Mouse (Mus musculus) brain, embryonic 14.5 days (tissue): Measurements from ENCODE around the gene Phactr3. TPM values are rescaled to one million over a fixed set of nuclear protein-coding genes. Genes with fewer than 3 reads are reported as not detected.

Experiments used
- DNase-seq: peaks from one replicate; pipeline ENCODE4 v3.0.0-alpha.2; 2011; ENCODE audit warnings: low read depth
- CTCF ChIP-seq: fragments of 200-500 bp; IDR thresholded peaks from 2 replicates; pipeline ENCODE4 v1.5.1; 2012; ENCODE audit warnings: inconsistent platforms, mild to moderate bottlenecking, moderate library complexity, borderline replicate concordance; ENCODE audit not compliant: insufficient read depth, insufficient read length; ENCODE audit errors: extremely low read depth
- POLR2A ChIP-seq: fragments of 200-500 bp; IDR thresholded peaks from 2 replicates; pipeline ENCODE4 v1.6.1; 2012; ENCODE audit warnings: mild to moderate bottlenecking, inconsistent platforms, borderline replicate concordance; ENCODE audit not compliant: poor library complexity, insufficient read depth, insufficient read length, severe bottlenecking; ENCODE audit errors: extremely low read depth
- polyA plus RNA-seq: library from polyadenylated mRNA; depleted of rRNA; stranded (reverse); fragments of >200 nt; gene quantifications from 2 replicates; pipeline ENCODE4 v1.2.3, GENCODE M21; 2012

The Phactr3 gene
- polyA plus RNA-seq, 1 experiment: 64.7 TPM

- TF ChIP-seq POLR2A (no peak; the same call in 1 of the 2 replicates), CTCF (no peak)
- peak; percentile 45 for DNase-seq
These were observed 23.7 kb downstream of the Phactr3 start for GRCm38 (mm10) chr2:178142291-178143023.

GRCm38 (mm10) chr2:178143024-178143415 lies 24.2 kb downstream of the Phactr3 start:
- peak; percentile 76 for DNase-seq
- TF ChIP-seq CTCF (no peak), POLR2A (no peak)

GRCm38 (mm10) chr2:178143898-178144297 lies 25.1 kb downstream of the Phactr3 start:
- TF ChIP-seq POLR2A: no peak
- TF ChIP-seq CTCF: no peak
- peak; percentile 14 for DNase-seq

- TF ChIP-seq CTCF: no peak
- no peak for TF ChIP-seq POLR2A
- no peak for DNase-seq
These were observed 30.5 kb downstream of the Phactr3 start for GRCm38 (mm10) chr2:178149312-178149711.

- TF ChIP-seq CTCF (no peak), POLR2A (no peak)
- DNase-seq: no peak
These were observed 31.9 kb downstream of the Phactr3 start for GRCm38 (mm10) chr2:178150697-178151096.

- no peak for DNase-seq
- TF ChIP-seq CTCF: no peak
- no peak for TF ChIP-seq POLR2A
These were observed 34.8 kb downstream of the Phactr3 start for GRCm38 (mm10) chr2:178153601-178154000.

GRCm38 (mm10) chr2:178154129-178154528 lies 35.4 kb downstream of the Phactr3 start:
- peak; percentile 47 for DNase-seq
- TF ChIP-seq POLR2A: no peak
- TF ChIP-seq CTCF: no peak

GRCm38 (mm10) chr2:178154576-178154975 lies 35.8 kb downstream of the Phactr3 start:
- TF ChIP-seq POLR2A (no peak), CTCF (no peak)
- peak; percentile 71 for DNase-seq

GRCm38 (mm10) chr2:178155176-178155916 lies 36.6 kb downstream of the Phactr3 start:
- no peak for TF ChIP-seq CTCF
- TF ChIP-seq POLR2A: no peak
- DNase-seq: no peak

GRCm38 (mm10) chr2:178155917-178156282 lies 37.1 kb downstream of the Phactr3 start:
- TF ChIP-seq CTCF (no peak), POLR2A (no peak)
- DNase-seq: no peak

GRCm38 (mm10) chr2:178158936-178159335 lies 40.2 kb downstream of the Phactr3 start:
- peak; percentile 38 for DNase-seq
- TF ChIP-seq CTCF (no peak), POLR2A (no peak)
